Mouse (Mus musculus) Patski (cell line): ENCODE data around the gene Prss42. TPM values are rescaled to one million over a fixed set of nuclear protein-coding genes. Genes with fewer than 3 reads are reported as not detected.
A peak's percentile ranks its signal among the peaks of the same experiment; 100 is the strongest.
"Not testable (repeated sequence)": the region's sequence is repeated elsewhere in the genome, so short reads cannot be mapped to it uniquely, and the experiment has no call there.

Experiments used
- ATAC-seq: fragments of 100-300 bp; one replicate; pipeline ENCODE4 v1.8.0; 2021
- CTCF ChIA-PET: fragments of 350-600 bp; sonication (Branson Sonifier 250); formaldehyde crosslinking; loops from one replicate; lab custom pipeline; 2022; ENCODE audit warnings: inconsistent platforms; lab: Charles Lee
- POLR2A ChIA-PET: fragments of 350-600 bp; sonication (Branson Sonifier 250); formaldehyde crosslinking; loops from one replicate; lab custom pipeline; 2022; ENCODE audit warnings: antibody characterized with exemption, inconsistent platforms; lab: Charles Lee
- DNase-seq: peaks from one replicate; pipeline ENCODE4 v3.0.0-alpha.2; 2011; ENCODE audit warnings: low read depth, low spot score
- H3K27me3 ChIP-seq: fragments of 371-371 bp; one replicate; pipeline ENCODE4 v1.5.1; 2021
- CTCF ChIP-seq: fragments of 100-300 bp; IDR thresholded peaks from one replicate; pipeline ENCODE4 v1.5.1; 2021
- in situ Hi-C: fragments of 300-500 bp; cut with MboI; formaldehyde crosslinking; loops from 3 replicates; pipeline ENCODE4 v1.11.1; 2018; ENCODE audit warnings: low pct_unique_long_range_greater_than_20kb, mixed read lengths
- polyA plus RNA-seq: library from polyadenylated mRNA; unstranded; gene quantifications from one replicate; pipeline ENCODE4 v1.2.3, GENCODE M21; 2021

Prss42 gene
- polyA plus RNA-seq, 1 experiment from 2014 or later = not detected

GRCm38 (mm10) chr9:110781731-110782130 lies 16.2 kb upstream of the Prss42 start:
- no peaks in the 10 kb centered on the region for H3K27me3 ChIP-seq
- in situ Hi-C loops = loop anchor here (5.0 kb wide), 1 partner anchor 86 kb away; no protein-coding TSS in a partner anchor
- DNase-seq = peak; percentile 95
- CTCF ChIA-PET = interaction anchor here (0.6 to 4.4 kb wide), 45 partner anchors 12 to 372 kb away, joined by 3 to 57 read pairs (median 4); partner anchors contain the start of genes Als2cl, Myl3, Ngp and Prss42
- ATAC-seq = peak; percentile 76
- POLR2A ChIA-PET = interaction anchor here (0.8 to 1.2 kb wide), 3 partner anchors 92 to 376 kb away, joined by 3 to 4 read pairs (median 3); partner anchors contain the start of genes Als2cl and Tmie
- TF ChIP-seq CTCF = no peak

- ATAC-seq (no peak), DNase-seq (no peak)
- in situ Hi-C loops = loop anchor here (5.0 kb wide), 1 partner anchor 84 kb away; no protein-coding TSS in a partner anchor
- ChIA-PET CTCF (interaction anchor here (0.8 to 0.9 kb wide), 2 partner anchors 88 to 90 kb away, joined by 3 read pairs; no protein-coding TSS in a partner anchor), POLR2A (interaction anchor here (0.7 kb wide), 1 partner anchor 74 kb away, joined by 11 read pairs; the partner anchor contains the start of gene Prss50)
- H3K27me3 ChIP-seq = no peaks in the 10 kb centered on the region
- no peak for TF ChIP-seq CTCF
Observed at GRCm38 (mm10) chr9:110783611-110784010, 14.4 kb upstream of the Prss42 start.

GRCm38 (mm10) chr9:110788169-110788568 lies 9.8 kb upstream of the Prss42 start:
- no peak for TF ChIP-seq CTCF
- ATAC-seq (no peak), DNase-seq (no peak)
- POLR2A ChIA-PET = no interaction called here
- H3K27me3 ChIP-seq = no peaks in the 10 kb centered on the region
- in situ Hi-C loops = no loop called here
- CTCF ChIA-PET = no interaction called here

- ATAC-seq = peak; percentile 54
- in situ Hi-C loops = no loop called here
- TF ChIP-seq CTCF = no peak
- CTCF ChIA-PET = no interaction called here
- H3K27me3 ChIP-seq = no peaks in the 10 kb centered on the region
- POLR2A ChIA-PET = no interaction called here
- no peak for DNase-seq
Observed at GRCm38 (mm10) chr9:110790462-110790861, 7.5 kb upstream of the Prss42 start.

- no peaks in the 10 kb centered on the region for H3K27me3 ChIP-seq
- POLR2A ChIA-PET = no interaction called here
- DNase-seq (no peak), ATAC-seq (no peak)
- TF ChIP-seq CTCF = no peak
- CTCF ChIA-PET = no interaction called here
- in situ Hi-C loops = no loop called here
Observed at GRCm38 (mm10) chr9:110797013-110797412, 953 bp upstream of the Prss42 start.

GRCm38 (mm10) chr9:110800834-110801479 lies 3.0 kb downstream of the Prss42 start:
- POLR2A ChIA-PET = no interaction called here
- ATAC-seq = no peak

GRCm38 (mm10) chr9:110803294-110803693 lies 5.3 kb downstream of the Prss42 start:
- ChIA-PET POLR2A (no interaction called here), CTCF (no interaction called here)
- no peak for TF ChIP-seq CTCF
- H3K27me3 ChIP-seq = no peaks in the 10 kb centered on the region
- ATAC-seq (peak; percentile 39), DNase-seq (no peak)
- in situ Hi-C loops = no loop called here

More at GRCm38 (mm10) chr9:110800834-110801479, 3.0 kb downstream of the Prss42 start:
- no peak for TF ChIP-seq CTCF
- no peaks in the 10 kb centered on the region for H3K27me3 ChIP-seq
- CTCF ChIA-PET = interaction anchor here (0.7 kb wide), 1 partner anchor 21 kb away, joined by 3 read pairs; no protein-coding TSS in a partner anchor
- in situ Hi-C loops = no loop called here
- no peak for DNase-seq

- POLR2A ChIA-PET = no interaction called here
- no peak for TF ChIP-seq CTCF
- DNase-seq (no peak), ATAC-seq (no peak)
- in situ Hi-C loops = no loop called here
- no peaks in the 10 kb centered on the region for H3K27me3 ChIP-seq
- CTCF ChIA-PET = no interaction called here
Observed at GRCm38 (mm10) chr9:110810051-110810450, 12.1 kb downstream of the Prss42 start.

GRCm38 (mm10) chr9:110813789-110814188 lies 15.8 kb downstream of the Prss42 start, which contains the start of gene Prss44:
Prss44 (plus strand) TSS chr9:110813994.
- TF ChIP-seq CTCF = no peak
- H3K27me3 ChIP-seq = no peaks in the 10 kb centered on the region
- ATAC-seq = no peak
- DNase-seq = no peak
- POLR2A ChIA-PET = no interaction called here
- CTCF ChIA-PET = no interaction called here
- in situ Hi-C loops = no loop called here

GRCm38 (mm10) chr9:110820546-110820945 lies 22.6 kb downstream of the Prss42 start:
- POLR2A ChIA-PET = interaction anchor here (0.6 kb wide), 1 partner anchor 469 kb away, joined by 3 read pairs; no protein-coding TSS in a partner anchor
- CTCF ChIA-PET, in situ Hi-C loops, H3K27me3 ChIP-seq, ATAC-seq, DNase-seq: not testable (repeated sequence)

- H3K27me3 ChIP-seq = no peaks in the 10 kb centered on the region
- ChIA-PET CTCF (interaction anchor here (1.1 kb wide), 1 partner anchor 20 kb away, joined by 3 read pairs; no protein-coding TSS in a partner anchor), POLR2A (no interaction called here)
- no peak for TF ChIP-seq CTCF
- ATAC-seq (no peak), DNase-seq (no peak)
- in situ Hi-C loops = no loop called here
Observed at GRCm38 (mm10) chr9:110821436-110821835, 23.5 kb downstream of the Prss42 start.
